Mouse (Mus musculus): ENCODE results near the gene Ncoa7.

Ncoa7 gene

DNA sequence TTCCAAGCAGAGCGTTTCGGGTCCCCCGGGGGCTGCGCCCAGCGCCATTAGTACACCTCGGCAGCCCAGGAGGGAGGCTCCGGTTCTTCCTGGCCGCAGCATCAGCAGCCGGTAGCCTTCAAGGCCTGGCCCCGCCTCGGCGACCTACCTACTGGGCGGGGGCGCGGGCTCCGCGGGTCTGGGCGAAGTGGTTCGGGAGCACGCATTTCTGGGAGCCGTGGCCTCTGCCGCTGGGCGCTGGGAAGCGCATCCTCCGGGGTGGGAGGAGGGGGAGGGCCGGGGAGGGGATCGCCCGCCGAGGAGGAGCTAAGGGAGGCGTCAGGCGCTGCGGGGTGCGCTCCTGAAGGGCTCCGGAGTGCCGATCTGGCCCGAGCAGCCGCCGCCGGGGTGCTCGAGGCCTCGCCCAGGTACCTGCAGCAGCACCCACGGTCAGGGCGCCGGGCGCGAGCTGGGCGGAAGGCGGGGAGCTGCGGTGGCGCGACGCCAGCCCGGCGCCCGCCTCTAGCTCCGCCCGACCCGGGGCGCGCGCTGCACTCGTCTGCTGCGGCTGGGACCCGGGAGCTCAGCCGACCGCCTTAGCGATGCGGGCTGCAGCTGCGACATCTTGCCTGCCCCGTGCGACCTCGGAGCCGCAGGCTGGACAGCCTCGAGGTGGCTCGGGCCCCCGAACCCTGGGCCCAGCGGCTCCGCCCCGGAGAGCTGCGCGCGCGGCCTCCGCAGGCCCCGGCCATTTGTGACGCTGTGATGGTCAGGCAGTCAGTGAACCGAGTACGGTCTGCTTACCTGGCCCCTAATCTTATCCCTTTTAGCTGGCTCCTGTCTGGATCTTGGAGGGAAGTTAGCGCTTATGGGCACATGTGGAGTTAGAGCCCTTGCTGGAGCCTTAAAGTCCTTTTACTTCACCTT is at the start of gene Ncoa7:
Ncoa7 (minus strand) TSS at position 646 of the 906 bp plus-strand sequence.
- peak; percentile 85 to 88 for DNase-seq

DNA sequence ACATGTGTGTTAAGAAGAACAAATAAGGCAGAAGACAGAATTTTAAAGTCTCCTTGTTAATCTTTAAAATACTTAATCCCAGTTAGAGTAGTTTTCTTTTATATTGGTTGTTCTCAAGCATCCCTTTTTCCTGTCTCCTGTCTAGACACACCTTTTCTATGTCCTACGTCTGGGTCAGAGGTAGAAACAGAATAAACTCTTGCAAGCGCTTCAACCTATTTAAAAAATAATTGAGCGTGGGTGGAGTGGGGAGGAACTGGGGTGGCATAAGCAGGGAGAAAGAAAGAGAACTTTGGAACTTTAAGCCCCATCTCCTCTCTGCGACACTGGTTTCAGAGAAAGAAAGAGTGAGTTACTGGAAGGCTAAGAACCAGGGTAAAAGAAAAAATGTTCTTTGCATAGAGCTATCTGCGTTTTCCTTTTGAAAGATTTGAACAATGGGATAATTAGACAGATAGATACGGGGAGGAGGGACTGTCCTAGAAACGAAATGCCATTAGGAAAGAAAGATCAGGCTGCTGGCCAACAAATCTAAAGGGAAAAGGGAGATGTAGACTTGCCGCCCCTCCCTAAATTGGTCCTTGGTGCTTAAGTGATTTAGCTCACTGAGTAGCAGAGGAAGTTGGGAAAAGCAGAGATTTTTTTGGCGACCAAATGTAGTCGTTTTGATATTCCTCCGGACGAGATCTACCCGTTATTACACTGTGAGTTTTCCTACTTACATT is 42.1 kb upstream of the Ncoa7 start:
- no peak for DNase-seq

DNA sequence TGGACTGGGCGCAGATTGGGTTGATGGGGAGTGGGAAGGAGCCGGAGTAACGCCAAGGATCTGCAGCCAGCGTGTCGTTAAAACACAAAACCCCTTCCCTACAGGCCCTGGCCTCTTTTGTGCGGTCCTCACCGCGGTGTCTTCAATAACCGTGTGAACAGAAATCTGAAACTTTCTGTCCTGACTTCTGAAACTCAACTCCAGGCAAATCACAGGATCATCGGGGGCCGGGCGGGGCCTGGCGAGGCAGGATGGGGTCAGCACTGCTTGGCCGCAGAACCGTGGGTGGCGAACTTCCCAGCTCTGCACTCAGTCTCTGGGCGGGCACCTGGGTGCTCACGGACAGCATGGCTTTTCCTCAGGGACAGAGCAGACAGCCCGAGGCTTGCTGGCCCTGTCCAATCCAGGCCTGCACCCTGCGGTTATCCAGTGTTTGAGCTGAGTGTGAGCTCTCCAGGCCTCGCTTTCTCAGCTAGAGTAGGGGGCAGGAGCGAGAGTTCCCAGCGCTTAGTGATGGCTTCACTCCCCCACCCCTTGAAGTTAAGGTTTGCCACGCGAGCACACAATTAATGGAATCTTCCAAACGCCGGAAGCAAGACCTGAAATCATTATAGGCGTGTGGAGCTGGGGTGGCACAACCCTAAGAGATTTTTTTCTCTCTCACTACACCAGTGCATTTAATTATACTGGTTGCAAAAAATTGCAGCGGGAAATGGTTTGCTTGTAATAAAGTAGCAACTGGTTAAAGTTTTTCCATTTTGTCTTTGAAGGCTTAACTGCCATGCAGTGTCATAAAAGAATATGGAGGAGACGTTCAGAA is 41.3 kb upstream of the Ncoa7 start:
- peak in 1 of 2 experiments; percentile 9 for DNase-seq

DNA sequence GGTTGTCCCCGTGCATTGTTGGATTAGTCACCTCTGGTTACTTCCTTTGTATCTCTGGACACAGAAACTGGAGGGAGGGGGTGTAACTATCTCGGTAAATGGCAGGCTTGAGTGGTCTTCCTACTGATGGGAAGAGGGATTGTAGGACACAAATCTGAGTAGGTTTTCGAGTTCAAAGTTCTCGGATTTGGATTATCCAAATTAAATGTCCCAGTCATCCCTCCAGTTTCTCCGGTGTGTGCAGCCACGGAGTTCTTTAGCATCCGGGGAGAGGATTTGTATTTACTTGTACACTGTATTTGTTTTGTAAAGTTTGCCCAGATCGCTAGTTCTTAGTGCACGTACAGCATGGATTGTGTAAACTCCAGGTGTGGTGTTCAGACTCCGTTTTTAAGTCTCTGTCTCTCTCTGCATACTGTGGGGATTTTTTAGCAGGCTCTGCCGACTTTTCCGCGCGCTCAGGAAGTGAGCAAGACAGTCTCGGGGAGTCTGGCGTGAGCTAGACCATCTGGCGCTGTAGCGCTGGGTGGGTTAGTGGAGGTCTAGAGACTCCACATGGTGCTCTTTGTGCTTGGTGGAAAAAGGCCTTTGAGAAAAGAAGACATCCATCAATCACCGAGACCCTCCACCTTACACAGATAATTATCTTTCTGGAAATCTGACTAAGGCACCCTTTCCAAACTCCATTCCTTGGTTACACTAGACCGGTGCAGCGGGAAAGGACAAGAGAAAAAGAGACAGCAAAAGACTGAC is 40.5 kb upstream of the Ncoa7 start:
- peak in 1 of 2 experiments; percentile 9 for DNase-seq

DNA sequence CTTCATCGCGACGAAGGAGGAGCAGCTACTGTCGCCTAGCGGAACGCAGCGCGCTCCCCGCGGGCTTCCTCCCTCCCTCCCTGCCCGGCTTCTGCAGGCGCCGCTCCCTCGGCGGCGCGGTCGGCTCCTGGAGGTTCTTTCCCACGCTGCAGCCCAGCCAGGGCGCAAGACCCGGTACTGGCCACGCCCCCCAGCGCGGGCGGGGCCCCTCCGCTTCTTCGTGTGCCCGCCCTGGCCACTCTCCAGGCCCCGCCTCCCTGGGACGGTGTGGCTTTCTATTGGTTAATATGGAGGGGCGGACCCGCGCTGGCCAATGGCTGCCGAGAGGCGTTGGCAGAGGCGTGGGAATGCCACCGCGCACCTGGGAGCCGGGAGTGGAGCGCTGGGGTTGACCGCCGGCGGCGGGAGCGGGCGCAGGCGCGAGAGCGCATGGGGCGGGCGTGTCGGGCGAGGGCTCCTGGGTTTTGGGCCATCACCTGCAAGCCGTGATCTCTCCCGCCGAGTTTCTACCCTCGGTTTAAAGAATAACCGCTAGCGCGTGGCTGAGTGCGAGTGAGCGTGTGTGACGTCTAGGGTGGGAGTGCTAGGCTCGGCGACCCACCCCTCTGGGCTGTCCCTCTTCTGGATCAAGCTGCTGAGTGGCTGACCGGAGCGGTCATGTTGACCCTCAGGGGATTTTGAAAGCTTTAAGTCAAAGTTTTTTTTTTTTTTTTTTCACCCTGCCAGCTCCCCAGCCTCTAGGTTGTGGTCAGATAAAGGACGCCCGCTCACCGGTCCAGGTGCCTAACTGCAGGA is 39.7 kb upstream of the Ncoa7 start, which contains the start of gene Hey2:
Hey2 (minus strand) TSS at position 159 of the 795 bp plus-strand sequence.
- DNase-seq = peak; percentile 97 to 98

DNA sequence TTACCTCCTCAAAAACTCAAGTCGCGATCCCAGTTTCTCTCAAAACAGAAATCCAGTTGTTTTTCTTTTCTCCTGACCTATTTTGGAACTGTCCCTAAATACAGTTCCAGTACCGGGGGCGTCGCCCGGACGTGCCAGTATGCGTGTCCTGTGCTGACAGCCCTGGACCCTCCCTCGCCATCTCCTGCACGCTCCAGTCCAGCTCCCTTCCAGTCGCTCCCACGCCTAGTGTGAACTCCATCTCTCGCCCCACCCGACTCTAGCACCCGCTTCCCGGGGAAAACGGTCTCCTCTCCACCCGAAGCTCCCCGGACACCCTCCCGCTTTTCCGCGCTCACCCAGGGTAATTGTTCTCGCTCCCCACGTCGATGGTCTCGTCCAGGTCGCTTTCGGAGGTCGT is 39.1 kb upstream of the Ncoa7 start:
- peak in 1 of 2 experiments; percentile 32 for DNase-seq

DNA sequence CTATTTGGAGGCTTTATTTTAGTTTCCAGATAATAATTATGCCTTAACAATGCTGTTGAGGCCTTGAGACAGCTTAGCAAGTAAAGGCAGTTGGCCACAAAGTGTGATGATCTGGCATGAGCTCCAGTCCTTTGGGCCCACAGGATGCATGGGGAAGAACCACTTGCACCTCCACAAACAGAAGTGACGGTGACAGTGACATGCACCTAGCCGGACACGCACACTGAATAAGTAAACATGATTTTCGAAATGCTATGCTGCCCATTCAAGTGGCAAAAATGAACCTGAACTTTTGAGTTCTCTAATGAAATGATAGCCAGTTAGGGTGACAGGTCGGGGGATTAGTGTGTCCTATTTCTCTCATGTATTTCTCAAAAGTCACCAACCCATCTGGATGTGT is 37.7 kb upstream of the Ncoa7 start:
- DNase-seq = no peak

DNA sequence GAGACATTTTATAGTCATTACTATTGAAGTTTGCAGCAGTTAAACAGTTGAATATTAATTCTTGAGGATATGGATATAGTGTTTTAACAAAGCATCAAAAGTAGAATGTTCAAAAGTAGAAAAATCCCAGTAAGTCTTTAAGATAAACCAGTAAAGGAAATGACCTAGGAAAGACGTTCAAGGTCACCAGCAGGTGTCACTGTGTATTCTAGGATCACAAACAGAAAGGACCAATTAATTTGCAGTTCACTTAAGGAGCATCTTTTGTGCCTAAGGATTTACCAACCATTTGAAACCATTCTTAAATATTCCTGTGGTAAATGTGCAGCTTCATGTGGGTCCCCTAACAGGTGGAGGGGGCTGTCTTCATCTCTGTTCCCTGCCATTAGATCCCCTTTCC is 35.1 kb upstream of the Ncoa7 start:
- no peak for DNase-seq

DNA sequence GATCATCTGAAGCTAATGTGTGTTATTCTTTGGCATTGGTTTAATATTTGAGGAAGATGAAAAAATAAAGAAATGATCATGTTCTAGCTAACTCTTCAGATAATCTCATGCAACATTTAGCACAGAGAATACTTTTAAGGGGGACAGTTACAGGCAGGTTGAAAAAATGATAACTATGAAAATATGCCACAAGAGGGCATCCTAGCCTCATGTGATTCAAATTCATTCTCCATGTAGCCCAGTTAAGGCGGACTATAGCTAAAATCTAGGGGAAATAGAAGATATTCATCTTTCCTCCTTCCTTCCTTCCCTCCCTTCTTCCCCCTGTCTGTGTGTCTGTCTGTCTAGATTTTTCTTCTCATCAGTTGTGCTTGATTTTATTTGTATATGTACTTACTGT is 21.9 kb upstream of the Ncoa7 start:
- DNase-seq = no peak

DNA sequence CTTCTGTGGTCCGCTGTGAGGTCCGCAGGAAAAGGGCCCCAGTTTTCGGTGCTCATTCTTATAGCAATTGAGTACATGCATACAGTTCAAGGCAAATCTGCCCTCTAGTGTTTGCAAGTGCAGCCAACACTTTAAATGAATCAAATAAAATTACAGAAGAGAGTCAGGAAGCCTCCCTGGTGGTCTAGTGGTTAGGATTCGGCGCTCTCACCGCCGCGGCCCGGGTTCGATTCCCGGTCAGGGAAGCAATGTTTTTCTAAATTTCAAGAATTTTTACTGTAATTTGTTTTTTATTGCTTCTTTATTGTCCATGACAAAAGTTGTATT is 7.8 kb upstream of the Ncoa7 start:
- DNase-seq = peak; percentile 70 to 80

DNA sequence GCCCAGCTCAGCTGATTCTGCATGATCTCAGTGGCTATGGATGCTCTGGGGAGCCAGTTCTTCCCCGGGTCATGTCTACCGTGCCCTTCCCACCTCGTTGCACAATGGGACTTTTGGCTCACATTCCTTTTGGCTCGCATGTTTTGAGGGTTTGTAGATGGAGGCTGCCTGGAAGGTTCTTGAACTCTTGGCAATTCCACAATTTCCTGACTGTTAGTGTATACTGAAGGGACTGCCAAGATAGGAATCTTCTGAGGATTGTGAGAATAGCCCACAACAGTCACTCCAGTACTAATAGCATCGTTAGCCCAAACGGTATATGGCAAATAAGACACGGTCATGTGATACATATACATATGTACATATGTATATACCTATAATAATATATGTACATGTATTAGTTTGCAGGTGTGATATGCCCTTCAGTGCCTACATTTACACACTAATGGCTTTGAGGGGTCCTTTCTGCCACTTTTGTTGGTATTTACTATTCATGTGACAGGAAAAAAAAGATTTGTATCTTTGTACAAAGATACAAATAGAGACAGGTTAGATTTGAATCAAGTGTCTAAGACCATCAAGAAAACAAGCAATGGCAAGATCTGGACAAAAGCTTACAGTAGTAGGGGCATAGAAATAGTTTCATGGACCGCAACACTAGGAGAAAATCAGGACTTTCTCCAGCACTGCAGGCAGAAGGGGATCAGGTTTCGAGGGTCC is 7.3 kb upstream of the Ncoa7 start:
- DNase-seq = peak; percentile 52 to 66

DNA sequence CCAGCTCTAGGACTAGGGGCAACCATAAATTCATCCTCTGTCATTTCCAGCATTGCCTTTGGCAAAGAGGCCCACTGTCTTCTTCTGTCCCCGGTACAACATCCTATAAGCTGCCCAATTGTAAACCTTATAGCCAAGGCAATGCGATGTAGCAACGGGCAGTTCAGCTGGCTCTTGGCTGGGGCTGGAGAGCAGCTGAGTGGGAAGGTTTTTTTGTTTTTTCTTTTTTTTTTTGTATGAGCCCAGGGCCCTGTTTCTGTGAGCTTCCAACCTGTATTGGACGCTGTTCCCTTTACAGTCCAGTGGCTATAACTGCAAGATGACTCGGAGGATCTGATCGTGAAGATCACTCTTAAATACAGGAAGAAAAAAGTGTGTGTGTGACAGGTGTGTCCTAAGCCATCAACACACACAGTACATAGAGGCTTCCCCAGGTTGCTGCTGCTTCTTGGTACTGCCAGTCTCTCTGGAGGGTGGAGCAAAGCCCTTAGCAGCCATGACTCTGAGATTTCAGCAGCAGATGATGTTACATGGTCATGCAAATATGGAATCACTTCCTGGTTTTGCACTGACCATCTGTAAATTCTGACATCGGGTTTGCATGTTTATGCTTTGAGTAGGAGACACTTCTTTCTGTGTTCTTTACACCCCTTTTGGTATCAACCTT is 594 bp upstream of the Ncoa7 start:
- DNase-seq = no peak

DNA sequence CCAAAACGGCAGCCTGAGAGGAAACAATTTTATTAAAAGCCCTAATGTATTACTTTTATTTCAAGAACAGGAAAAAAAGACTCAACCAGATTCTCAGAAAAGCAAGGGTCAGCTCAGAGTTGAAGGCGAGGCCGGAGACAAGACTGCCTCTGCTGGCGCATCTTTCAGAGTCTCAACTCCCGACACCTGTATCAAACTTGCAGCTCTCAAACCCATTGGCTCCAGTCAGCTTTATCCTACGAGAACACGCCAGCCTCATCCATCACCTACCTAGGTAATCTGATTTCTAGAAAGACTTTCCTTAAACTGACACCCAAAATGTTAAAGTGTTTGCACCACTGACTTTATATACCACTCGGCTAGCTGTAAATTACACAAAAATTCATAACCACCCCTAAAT is 1.1 kb downstream of the Ncoa7 start:
- no peak for DNase-seq

DNA sequence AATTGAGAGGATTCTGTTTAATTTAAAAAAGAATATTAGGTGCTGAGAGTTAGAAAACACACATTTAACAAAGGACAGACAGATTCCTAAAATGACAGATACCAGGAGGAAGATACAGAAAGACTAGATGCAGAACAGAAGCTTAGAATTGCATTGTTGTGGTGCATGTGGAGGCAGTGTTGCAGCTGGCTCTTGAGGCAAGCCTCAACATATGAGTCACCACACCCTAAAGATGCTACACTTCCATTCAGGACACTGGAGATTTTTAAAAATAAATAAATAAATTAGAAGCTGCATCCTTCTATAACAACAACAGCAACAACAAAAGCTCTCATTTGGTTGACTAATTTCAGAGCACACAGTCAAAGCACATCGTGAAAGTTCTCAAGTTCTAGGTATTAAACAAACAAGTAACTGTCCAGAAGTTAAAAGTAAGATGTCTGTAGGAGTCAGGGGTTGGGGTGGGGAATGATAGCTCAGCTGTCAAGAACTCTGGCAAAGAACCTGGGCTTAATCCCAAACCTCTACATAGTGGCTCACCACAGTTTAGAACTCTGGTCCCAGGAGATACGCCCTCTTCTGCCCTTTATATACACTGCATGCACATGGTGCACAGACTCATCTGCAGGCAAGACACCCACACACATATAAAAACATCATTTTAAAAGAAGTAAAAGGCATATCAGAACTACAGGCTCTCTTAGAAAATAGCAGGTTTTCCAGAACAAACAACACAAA is 3.2 kb downstream of the Ncoa7 start:
- no peak for DNase-seq

DNA sequence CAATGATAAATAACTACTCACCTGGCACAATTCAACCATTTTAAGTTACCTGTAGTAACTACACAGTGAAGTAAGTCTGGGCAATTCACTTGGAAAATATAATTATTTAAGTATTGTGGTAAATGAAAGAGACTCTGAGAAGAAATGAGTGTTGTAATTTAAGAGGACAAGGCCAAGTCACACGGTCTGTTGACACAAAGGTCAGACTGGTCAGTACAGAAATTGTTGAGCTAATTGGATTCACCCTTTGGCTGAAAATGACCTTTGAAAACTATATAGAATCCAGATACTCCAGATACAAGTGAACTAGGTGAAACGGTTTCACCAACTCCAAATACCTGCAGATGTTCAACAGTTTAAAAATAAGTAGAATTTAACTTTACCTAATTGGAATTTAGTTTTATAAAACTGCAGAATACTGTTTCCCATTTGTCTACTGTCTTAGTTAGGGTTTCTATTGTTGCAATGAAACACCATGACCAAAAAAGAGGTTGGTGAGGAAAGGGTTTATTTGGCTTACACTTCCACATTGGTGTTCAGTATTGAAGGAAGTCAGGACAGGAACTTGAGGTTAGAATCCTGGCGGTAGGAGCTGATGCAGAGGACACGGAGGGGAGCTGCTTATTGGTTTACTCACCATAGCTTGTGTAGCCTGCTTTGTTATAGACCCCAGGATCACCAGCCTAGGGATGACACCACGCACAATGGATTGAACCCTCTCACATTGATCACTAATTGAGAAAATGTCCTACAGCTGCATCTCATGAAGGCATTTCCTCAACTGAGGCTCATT is 6.5 kb downstream of the Ncoa7 start:
- no peak for DNase-seq

DNA sequence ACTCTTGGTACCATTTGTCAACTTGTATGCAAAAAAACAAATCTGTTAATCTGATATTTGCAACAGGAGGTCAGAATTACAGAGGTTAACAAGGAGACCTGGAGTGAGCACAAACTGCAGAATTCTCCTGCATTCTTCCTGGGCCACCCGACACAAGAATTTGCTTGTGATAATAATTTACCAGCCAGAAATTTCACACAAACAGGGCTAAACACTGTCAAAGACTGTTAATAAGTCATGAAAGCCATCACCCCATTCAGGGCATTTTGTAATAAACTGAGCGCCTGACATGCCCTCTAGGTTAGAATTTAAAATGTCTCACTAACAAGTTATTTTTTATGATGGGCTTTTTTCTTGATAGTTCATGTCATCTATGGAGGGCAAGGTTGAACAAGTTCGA is 12.1 kb downstream of the Ncoa7 start:
- no peak for DNase-seq

DNA sequence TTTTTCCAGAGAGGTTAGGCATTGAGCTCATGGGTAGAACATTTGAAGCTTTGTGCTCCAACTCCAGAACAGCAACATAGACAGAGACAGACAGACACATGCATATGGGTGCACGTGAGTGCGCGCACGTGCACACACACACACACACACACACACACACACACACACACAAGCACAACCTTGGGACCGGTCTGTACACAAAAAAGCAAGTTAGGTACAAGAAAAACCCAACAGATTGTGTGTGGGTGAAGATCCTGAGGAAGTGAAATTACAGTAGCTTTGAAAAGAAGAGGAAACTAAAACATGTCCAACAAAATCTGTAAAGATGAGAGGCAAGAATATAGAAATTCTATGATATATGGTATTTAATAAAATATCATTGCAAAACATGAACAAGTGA is 13.6 kb downstream of the Ncoa7 start:
- no peak for DNase-seq

DNA sequence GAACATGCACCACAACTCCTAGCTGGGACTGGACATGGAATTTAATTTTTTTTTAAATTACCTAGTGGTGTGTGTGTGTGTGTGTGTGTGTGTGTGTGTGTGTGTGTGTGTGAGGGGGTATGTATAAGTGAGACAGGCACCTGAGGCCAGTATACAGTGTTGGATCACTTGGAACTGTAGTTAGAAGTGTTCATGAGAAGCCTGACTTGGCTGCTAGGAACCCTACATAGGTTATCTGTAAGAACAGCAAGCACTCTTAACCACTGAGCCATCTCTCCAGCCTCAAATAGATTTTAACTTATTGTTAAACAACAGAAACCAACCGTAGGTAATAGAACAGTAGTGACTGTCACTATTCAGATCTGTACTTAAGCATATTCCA is 14.8 kb downstream of the Ncoa7 start:
- DNase-seq = no peak

Data from lung, adult 18-20 months (tissue).